Mouse (Mus musculus) cerebellum, adult 2 months (tissue): ENCODE data around the gene Aldh3a1. TPM values are rescaled to one million over a fixed set of nuclear protein-coding genes. Genes with fewer than 3 reads are reported as not detected.

Source experiments
- DNase-seq, 2 experiments: peaks; one replicate each; pipeline ENCODE4 v3.0.0; 2021
- H3K27ac ChIP-seq: fragments of 200-500 bp; 2 replicates; pipeline ENCODE4 v1.5.1; 2012; ENCODE audit warnings: low read length, control low read depth, inconsistent platforms; ENCODE audit not compliant: insufficient read depth
- H3K27me3 ChIP-seq: fragments of 200-500 bp; 2 replicates; pipeline ENCODE4 v1.6.1; 2012; ENCODE audit warnings: inconsistent platforms, mild to moderate bottlenecking, low read length, moderate library complexity; ENCODE audit not compliant: control insufficient read depth, insufficient read depth
- H3K4me1 ChIP-seq: fragments of 200-500 bp; 2 replicates; pipeline ENCODE4 v1.6.1; 2011; ENCODE audit warnings: low read length; ENCODE audit not compliant: control insufficient read depth, insufficient read depth
- H3K4me3 ChIP-seq: fragments of 200-500 bp; replicated peaks from 2 replicates; pipeline ENCODE3; 2011; ENCODE audit warnings: mild to moderate bottlenecking, low read depth, low read length, control low read depth; ENCODE audit not compliant: insufficient read depth
- CTCF ChIP-seq: fragments of 200-500 bp; IDR thresholded peaks from 2 replicates; pipeline ENCODE4 v1.5.1; 2011; ENCODE audit warnings: low read depth, mild to moderate bottlenecking, control low read depth, low read length, moderate library complexity, borderline replicate concordance; ENCODE audit not compliant: insufficient read depth
- POLR2A ChIP-seq: fragments of 200-500 bp; IDR thresholded peaks from 2 replicates; pipeline ENCODE4 v1.6.1; 2011; ENCODE audit warnings: low read length, control low read depth, borderline replicate concordance; ENCODE audit not compliant: insufficient read depth
- WGBS: fragments of 180-500 bp; shearing (Covaris S2); methylation state at CpG from one replicate; pipeline ENCODE4 v1.1.7; 2018; 5-methylcytosine and 5-hydroxymethylcytosine counted together
- polyA plus RNA-seq: library from polyadenylated mRNA; depleted of rRNA; stranded (reverse); fragments of >200 nt; gene quantifications from 2 replicates; pipeline ENCODE4 v1.2.3, GENCODE M21; 2012; rRNA removed

Aldh3a1 gene
- polyA plus RNA-seq, 1 experiment = 2.1 TPM

DNA sequence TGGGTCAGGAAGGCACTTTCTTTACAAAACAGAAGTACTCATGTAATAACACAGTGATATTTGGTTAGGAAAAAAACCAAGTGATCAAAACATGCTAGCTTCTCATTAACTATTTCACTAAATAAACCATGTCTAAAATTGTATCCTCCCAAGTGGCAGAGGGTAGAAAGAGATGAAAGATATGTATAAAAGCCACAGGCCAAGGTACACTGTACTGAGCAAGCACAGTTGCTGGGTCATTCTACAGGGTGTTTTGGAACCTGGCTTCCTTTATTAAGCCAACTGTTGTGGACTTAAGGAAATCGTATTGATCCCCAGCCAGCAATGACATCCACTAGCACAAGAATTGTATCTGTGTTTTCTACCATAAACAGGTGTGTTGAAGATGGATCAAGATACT is 56.5 kb downstream of the Aldh3a1 start:
- no peak for DNase-seq
- H3K27me3 ChIP-seq = no peaks in the 10 kb centered on the region
- no peak overlapping the region for H3K27ac ChIP-seq
- WGBS = 90% methylated on average over 1 of the region's 1 CpGs
- no peaks in the 10 kb centered on the region; the same call in 1 of the 2 replicates for H3K4me1 ChIP-seq
- TF ChIP-seq CTCF (no peak), POLR2A (no peak)
- no peak overlapping the region for H3K4me3 ChIP-seq

DNA sequence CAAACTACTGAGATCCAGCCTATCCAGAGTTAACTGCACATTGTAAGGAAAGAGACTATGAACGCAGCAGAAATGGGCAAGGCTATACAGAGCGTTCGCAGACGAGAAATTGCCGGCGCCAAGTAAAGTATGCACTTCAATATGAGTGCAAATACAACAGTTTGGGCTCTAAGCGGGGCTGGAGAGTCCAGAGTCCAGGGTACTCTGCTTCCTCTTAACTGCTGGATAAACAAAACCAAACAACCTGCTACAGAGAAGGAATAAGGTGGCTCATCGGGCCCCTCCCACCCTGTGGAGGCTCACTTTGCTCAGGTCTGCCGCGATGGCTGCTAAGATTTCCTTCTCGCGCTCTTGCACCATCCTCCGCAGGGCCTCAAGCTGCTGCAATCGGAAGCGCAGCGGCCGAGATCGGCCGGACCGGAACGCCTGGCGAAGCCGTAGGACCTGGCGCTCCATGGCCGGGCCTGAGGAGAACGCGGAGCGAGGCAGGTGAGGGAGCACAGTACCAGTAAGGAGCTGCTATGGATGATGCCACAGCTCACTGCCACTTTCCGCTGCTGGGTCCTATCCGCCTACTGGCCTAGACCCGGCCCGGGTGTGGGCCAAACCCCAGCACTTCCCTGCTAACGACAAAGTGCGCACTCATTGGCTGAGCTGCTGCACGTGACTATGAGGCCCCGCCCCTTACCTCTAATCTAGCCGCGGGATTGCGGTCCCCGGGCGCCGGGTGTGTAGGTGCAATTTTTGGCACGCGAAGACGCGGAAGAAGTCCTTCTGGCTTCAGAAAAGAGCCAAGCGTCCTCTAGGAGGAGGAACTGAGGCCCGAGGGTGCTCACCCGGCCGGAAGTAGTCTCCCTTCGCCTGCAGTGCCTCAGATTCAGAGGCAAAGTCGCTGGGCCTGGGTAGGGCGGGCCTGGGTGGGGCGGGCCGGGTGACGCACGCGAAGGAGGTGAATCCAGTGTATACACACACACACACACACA is 59.5 kb downstream of the Aldh3a1 start, which contains the start of gene Aldh3a2:
Gene Aldh3a2, minus strand, starts transcription at position 914 of the 983 bp plus-strand sequence.
- no peaks in the 10 kb centered on the region; the same call in 1 of the 2 replicates for H3K4me1 ChIP-seq
- TF ChIP-seq CTCF = peak; percentile 18; the same call in 1 of the 2 replicates
- peak; percentile 99 for TF ChIP-seq POLR2A
- H3K27me3 ChIP-seq = no peaks in the 10 kb centered on the region
- whole genome bisulfite sequencing = under 1% methylated on average over 58 of the region's 58 CpGs
- peak; percentile 97 for DNase-seq
- H3K4me3 ChIP-seq = peak within 1 kb of the TSS; percentile 64
- H3K27ac ChIP-seq = peak within 1 kb of the TSS; percentile 93

Other genes starting within 250 kb of the Aldh3a1 start
- gene Kcnj12, start 185.0 kb upstream of the Aldh3a1 start, polyA plus RNA-seq = 80.1 and 87.2 TPM in 2 replicates
- 1.4 TPM in 2 replicates for gene Tnfrsf13b, start 80.8 kb upstream of the Aldh3a1 start, polyA plus RNA-seq
- 142 and 148 TPM in 2 replicates for gene Usp22, start 32.5 kb upstream of the Aldh3a1 start, polyA plus RNA-seq
- gene Aldh3a2, start 59.9 kb downstream of the Aldh3a1 start, polyA plus RNA-seq = 68.4 and 74.8 TPM in 2 replicates
- gene Slc47a2, start 135.3 kb downstream of the Aldh3a1 start, polyA plus RNA-seq = 0.07 and 0.11 TPM in 2 replicates
- 1.00 and 2.7 TPM in 2 replicates for gene Slc47a1, start 170.8 kb downstream of the Aldh3a1 start, polyA plus RNA-seq
- gene Rnf112, start 246.6 kb downstream of the Aldh3a1 start, polyA plus RNA-seq = 538 and 626 TPM in 2 replicates